Mouse (Mus musculus) 3T3-L1 (cell line): ENCODE measurements around the gene Olfr395.
"Not testable (repeated sequence)": the region's sequence is repeated elsewhere in the genome, so short reads cannot be mapped to it uniquely, and the experiment has no call there.

ENCODE experiments used
- DNase-seq: peaks from one replicate; pipeline ENCODE4 v3.0.0-alpha.2; 2015; ENCODE audit warnings: low read depth, low spot score

Gene Olfr395

DNA sequence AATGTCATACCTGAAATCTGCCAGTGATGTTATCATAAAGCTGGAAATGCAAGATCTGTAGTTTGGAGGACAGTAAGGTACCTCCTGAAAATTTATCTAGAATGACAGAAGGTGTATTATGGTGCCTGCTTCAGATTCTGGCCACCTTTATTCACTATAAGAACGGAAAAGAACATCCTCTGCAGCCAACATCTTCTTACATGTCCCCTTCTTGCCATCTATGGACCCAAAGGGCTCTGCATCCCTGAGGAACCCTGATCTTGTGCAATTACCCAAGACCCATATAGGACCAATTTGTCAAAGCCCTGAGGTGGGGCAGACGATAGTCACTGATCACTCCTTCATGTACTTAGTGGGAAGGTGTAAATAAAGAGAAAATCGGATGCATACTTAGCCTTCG lies at the start of gene Olfr395:
TSS of gene Olfr395 (minus strand) at position 101 of the 400 bp plus-strand sequence.
- not testable (repeated sequence) for DNase-seq

DNA sequence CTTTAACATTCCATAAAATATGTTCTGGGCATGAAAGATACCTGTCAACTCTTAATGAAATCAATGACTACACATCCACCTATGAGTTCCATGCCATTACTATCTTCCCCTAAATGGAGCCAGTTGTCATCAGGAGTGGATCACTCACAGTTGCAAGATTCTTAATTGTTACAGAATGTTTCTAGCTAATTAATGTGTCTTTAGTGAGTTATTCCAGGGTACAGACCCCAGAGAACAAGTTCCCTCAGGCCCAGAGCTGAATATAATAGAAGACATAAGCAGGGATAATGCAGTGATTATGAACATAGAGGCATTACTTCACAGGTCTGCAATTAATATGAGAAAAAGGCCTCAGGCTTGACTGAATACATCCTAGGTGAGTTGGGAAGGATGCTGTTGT lies 27.3 kb upstream of the Olfr395 start, which contains the start of gene Olfr23:
TSS of gene Olfr23 (plus strand) at position 301 of the 400 bp plus-strand sequence.
- DNase-seq = no peak

GRCm38 (mm10) chr11:73890671-73891070 lies 18.4 kb downstream of the Olfr395 start, which contains the start of gene Olfr394:
Gene Olfr394 (minus strand): TSS chr11:73890771.
- DNase-seq = no peak
